Mouse (Mus musculus): ENCODE data around the gene Cflar. TPM values are rescaled to one million over a fixed set of nuclear protein-coding genes. Genes with fewer than 3 reads are reported as not detected.
A peak's percentile ranks its signal among the peaks of the same experiment; 100 is the strongest.
"Not testable (repeated sequence)": the region's sequence is repeated elsewhere in the genome, so short reads cannot be mapped to it uniquely, and the experiment has no call there.

Gene Cflar
- total and polyA plus RNA-seq, 2 experiments from 2014 or later, result 15.3 to 15.8 TPM

GRCm38 (mm10) chr1:58744645-58745044, 33.3 kb downstream of the Cflar start:
- Histone ChIP-seq H3K9me3 (ENCODE audit: low read length) (no peaks in the 10 kb centered on the region), H3K4me3 (ENCODE audit: low read depth, low read length) (no peak overlapping the region), H3K4me1 (ENCODE audit: insufficient read depth, low read length) (no peaks in the 10 kb centered on the region), H3K27ac (ENCODE audit: low read depth, low read length) (no peak overlapping the region), H3K9ac (replicated peaks; ENCODE audit: low read length, poor library complexity, severe bottlenecking) (no peak overlapping the region), H3K27me3 (ENCODE audit: insufficient read depth, low read length) (no peaks in the 10 kb centered on the region), H3K36me3 (ENCODE audit: insufficient read depth, low read length) (peaks cover 10% of the 10 kb centered on the region; the same call in 1 of the 2 replicates), H3K4me2 (ENCODE audit: low read depth, low read length, poor library complexity, severe bottlenecking) (no peak overlapping the region)
- ATAC-seq (ENCODE audit: low FRiP score) (no peak), DNase-seq (ENCODE audit: low spot score) (no peak)
- no peak for TF ChIP-seq CTCF (IDR thresholded peaks at IDR 0.05)
- WGBS, result 92% methylated on average over 7 of the region's 7 CpGs

GRCm38 (mm10) chr1:58746880-58747279, 35.6 kb downstream of the Cflar start:
- H3K9me3 ChIP-seq (ENCODE audit: low read length), result no peaks in the 10 kb centered on the region
- no peaks in the 10 kb centered on the region for H3K27me3 ChIP-seq (ENCODE audit: insufficient read depth, low read length)
- H3K4me3 ChIP-seq (ENCODE audit: low read depth, low read length), result no peak overlapping the region
- H3K4me1 ChIP-seq (ENCODE audit: insufficient read depth, low read length), result no peaks in the 10 kb centered on the region
- peak; percentile 74 for TF ChIP-seq CTCF (IDR thresholded peaks at IDR 0.05)
- no peak overlapping the region for H3K27ac ChIP-seq (ENCODE audit: low read depth, low read length)
- ATAC-seq (ENCODE audit: low FRiP score), result no peak
- peaks cover 7% of the 10 kb centered on the region; the same call in 1 of the 2 replicates for H3K36me3 ChIP-seq (ENCODE audit: insufficient read depth, low read length)
- DNase-seq (ENCODE audit: low spot score), result peak; percentile 51
- H3K9ac ChIP-seq (replicated peaks; ENCODE audit: low read length, poor library complexity, severe bottlenecking), result no peak overlapping the region
- H3K4me2 ChIP-seq (ENCODE audit: low read depth, low read length, poor library complexity, severe bottlenecking), result no peak overlapping the region
- WGBS, result 72% methylated on average over 9 of the region's 9 CpGs

- no peaks in the 10 kb centered on the region; the same call in 1 of the 2 replicates for H3K36me3 ChIP-seq (ENCODE audit: insufficient read depth, low read length)
Observed at GRCm38 (mm10) chr1:58759451-58759850, 48.1 kb downstream of the Cflar start.

GRCm38 (mm10) chr1:58760581-58760980, 49.3 kb downstream of the Cflar start:
- TF ChIP-seq CTCF (IDR thresholded peaks at IDR 0.05), result no peak
- ATAC-seq (ENCODE audit: low FRiP score) (no peak), DNase-seq (ENCODE audit: low spot score) (no peak)
- Histone ChIP-seq H3K4me2 (ENCODE audit: low read depth, low read length, poor library complexity, severe bottlenecking) (no peak overlapping the region), H3K27ac (ENCODE audit: low read depth, low read length) (no peak overlapping the region), H3K27me3 (ENCODE audit: insufficient read depth, low read length) (no peaks in the 10 kb centered on the region), H3K36me3 (ENCODE audit: insufficient read depth, low read length) (no peaks in the 10 kb centered on the region; the same call in 1 of the 2 replicates), H3K4me1 (ENCODE audit: insufficient read depth, low read length) (no peaks in the 10 kb centered on the region), H3K4me3 (ENCODE audit: low read depth, low read length) (no peak overlapping the region), H3K9me3 (ENCODE audit: low read length) (no peaks in the 10 kb centered on the region), H3K9ac (replicated peaks; ENCODE audit: low read length, poor library complexity, severe bottlenecking) (no peak overlapping the region)
- 88% methylated on average over 1 of the region's 1 CpGs for WGBS

More at GRCm38 (mm10) chr1:58759451-58759850, 48.1 kb downstream of the Cflar start:
- H3K9me3 ChIP-seq (ENCODE audit: low read length), result no peaks in the 10 kb centered on the region
- ATAC-seq (ENCODE audit: low FRiP score), result no peak
- WGBS, result 96% methylated on average over 3 of the region's 3 CpGs
- no peak for TF ChIP-seq CTCF (IDR thresholded peaks at IDR 0.05)
- DNase-seq (ENCODE audit: low spot score), result no peak
- H3K4me2 ChIP-seq (ENCODE audit: low read depth, low read length, poor library complexity, severe bottlenecking), result no peak overlapping the region
- H3K27me3 ChIP-seq (ENCODE audit: insufficient read depth, low read length), result no peaks in the 10 kb centered on the region
- H3K4me3 ChIP-seq (ENCODE audit: low read depth, low read length), result no peak overlapping the region
- H3K9ac ChIP-seq (replicated peaks; ENCODE audit: low read length, poor library complexity, severe bottlenecking), result no peak overlapping the region
- no peaks in the 10 kb centered on the region for H3K4me1 ChIP-seq (ENCODE audit: insufficient read depth, low read length)
- no peak overlapping the region for H3K27ac ChIP-seq (ENCODE audit: low read depth, low read length)

- TF ChIP-seq CTCF (IDR thresholded peaks at IDR 0.05), result peak; percentile 26; the same call in 1 of the 2 replicates
- not testable (repeated sequence) for H3K4me1 ChIP-seq (ENCODE audit: insufficient read depth, low read length); H3K4me2 ChIP-seq (ENCODE audit: low read depth, low read length, poor library complexity, severe bottlenecking); DNase-seq (ENCODE audit: low spot score); H3K27me3 ChIP-seq (ENCODE audit: insufficient read depth, low read length); H3K9me3 ChIP-seq (ENCODE audit: low read length); H3K36me3 ChIP-seq (ENCODE audit: insufficient read depth, low read length); H3K4me3 ChIP-seq (ENCODE audit: low read depth, low read length); ATAC-seq (ENCODE audit: low FRiP score); H3K9ac ChIP-seq (replicated peaks; ENCODE audit: low read length, poor library complexity, severe bottlenecking); H3K27ac ChIP-seq (ENCODE audit: low read depth, low read length)
- WGBS, result 58% methylated on average over 5 of the region's 5 CpGs
Observed at GRCm38 (mm10) chr1:58761391-58762275, 50.3 kb downstream of the Cflar start.

GRCm38 (mm10) chr1:58762576-58762975, 51.3 kb downstream of the Cflar start:
- no peaks in the 10 kb centered on the region; the same call in 1 of the 2 replicates for H3K36me3 ChIP-seq (ENCODE audit: insufficient read depth, low read length)
- no peak overlapping the region for H3K4me3 ChIP-seq (ENCODE audit: low read depth, low read length)
- no peak overlapping the region for H3K27ac ChIP-seq (ENCODE audit: low read depth, low read length)
- H3K27me3 ChIP-seq (ENCODE audit: insufficient read depth, low read length), result no peaks in the 10 kb centered on the region
- H3K4me1 ChIP-seq (ENCODE audit: insufficient read depth, low read length), result no peaks in the 10 kb centered on the region
- ATAC-seq (ENCODE audit: low FRiP score) (no peak), DNase-seq (ENCODE audit: low spot score) (no peak)
- H3K9ac ChIP-seq (replicated peaks; ENCODE audit: low read length, poor library complexity, severe bottlenecking), result no peak overlapping the region
- TF ChIP-seq CTCF (IDR thresholded peaks at IDR 0.05), result no peak
- no peak overlapping the region for H3K4me2 ChIP-seq (ENCODE audit: low read depth, low read length, poor library complexity, severe bottlenecking)
- no peaks in the 10 kb centered on the region for H3K9me3 ChIP-seq (ENCODE audit: low read length)
- 75% methylated on average over 5 of the region's 5 CpGs for WGBS

GRCm38 (mm10) chr1:58766446-58766845, 55.1 kb downstream of the Cflar start:
- not testable (repeated sequence) for DNase-seq (ENCODE audit: low spot score); H3K27me3 ChIP-seq (ENCODE audit: insufficient read depth, low read length); H3K4me2 ChIP-seq (ENCODE audit: low read depth, low read length, poor library complexity, severe bottlenecking); H3K27ac ChIP-seq (ENCODE audit: low read depth, low read length); H3K36me3 ChIP-seq (ENCODE audit: insufficient read depth, low read length); H3K9ac ChIP-seq (replicated peaks; ENCODE audit: low read length, poor library complexity, severe bottlenecking); H3K4me1 ChIP-seq (ENCODE audit: insufficient read depth, low read length); H3K9me3 ChIP-seq (ENCODE audit: low read length); ATAC-seq (ENCODE audit: low FRiP score); H3K4me3 ChIP-seq (ENCODE audit: low read depth, low read length)
- 66% methylated on average over 4 of the region's 4 CpGs for WGBS

Data from midbrain, postnatal 0 days (tissue).